Mouse (Mus musculus): ENCODE data around the gene Pam16.

Gene Pam16

DNA sequence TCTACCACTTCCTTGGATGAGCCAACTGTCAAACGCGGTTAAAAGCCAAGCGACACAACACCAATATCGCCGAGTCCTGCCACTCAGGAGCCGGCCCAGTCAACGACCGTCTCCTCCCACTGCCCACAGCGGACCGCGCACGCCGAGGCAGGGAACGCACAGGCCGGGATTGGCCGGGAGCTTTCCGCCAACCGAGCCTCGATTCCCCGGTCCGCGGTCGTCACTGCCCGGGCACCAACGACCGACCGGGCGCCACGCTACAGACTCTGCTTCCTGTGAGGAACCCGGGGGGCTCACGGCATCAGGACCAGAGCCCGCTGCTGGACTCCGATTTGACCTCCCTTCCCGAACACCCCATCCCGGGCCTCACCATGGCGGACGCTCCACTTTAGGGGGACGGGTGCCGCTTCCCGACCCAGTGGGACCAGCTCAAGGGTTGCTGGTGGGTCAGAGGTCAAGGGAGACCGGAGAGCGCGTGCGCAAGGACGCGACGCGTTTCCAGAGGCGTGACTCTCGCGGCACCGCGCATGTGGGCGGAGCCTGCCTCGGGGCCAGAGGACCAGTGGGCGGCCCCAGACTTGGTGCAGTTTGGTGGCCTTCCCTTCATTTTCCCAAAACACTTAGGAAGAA lies at the start of gene Pam16:
Pam16 (minus strand) TSS at position 508 of the 630 bp plus-strand sequence.
- peak; percentile 96 for DNase-seq

- DNase-seq = no peak
Observed at GRCm38 (mm10) chr16:4674091-4674490, 49.3 kb upstream of the Pam16 start.

- no peak for DNase-seq
Observed at GRCm38 (mm10) chr16:4670317-4670716, 45.5 kb upstream of the Pam16 start.

DNA sequence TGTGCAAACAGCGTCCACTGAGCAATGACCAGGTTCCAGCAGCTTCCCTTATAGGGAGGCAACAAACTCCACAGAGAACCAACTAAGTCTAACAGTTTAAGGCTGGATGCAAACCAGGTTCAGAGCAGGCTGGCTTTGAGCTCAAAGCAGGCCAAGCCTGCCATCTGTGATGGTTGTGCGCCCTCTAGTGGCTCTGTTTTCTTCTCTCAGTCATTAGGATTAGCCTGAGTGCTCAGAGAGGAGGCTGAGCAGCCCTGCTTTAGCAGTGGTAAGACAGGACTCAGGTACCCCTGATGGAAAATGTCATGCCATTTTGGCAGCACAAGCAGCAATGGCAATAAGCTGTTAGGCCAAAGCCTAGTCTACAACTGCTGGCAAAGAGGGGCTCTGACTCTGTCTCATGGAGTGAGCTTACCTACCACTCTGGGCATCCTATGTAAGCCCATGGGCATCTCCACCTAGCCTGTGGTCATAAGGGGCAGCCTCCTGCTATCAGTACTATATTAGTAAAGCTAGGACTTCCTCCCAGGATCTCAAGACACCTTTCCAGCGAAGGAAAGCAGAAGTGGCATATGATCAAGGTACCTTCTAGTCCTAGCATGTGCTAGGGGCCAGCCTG lies 42.5 kb upstream of the Pam16 start:
- DNase-seq = peak; percentile 95

DNA sequence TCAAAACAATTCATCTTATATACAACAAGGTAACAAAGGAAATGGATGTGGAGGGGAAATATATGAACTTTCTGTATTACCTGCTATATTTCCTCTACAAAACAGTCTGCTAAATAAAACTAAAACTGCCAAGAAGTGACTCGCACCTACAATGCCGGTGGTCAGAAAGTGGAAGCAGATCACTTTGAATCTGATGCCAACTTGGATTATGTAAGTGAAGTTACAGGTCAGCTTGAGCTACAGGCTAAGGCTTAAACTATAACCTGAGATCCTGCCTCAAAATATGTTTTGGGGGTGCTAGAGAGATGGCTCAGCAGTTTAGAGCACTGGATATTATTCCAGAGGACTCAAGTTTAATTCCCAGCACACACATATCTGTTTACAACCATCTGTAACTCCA lies 40.9 kb upstream of the Pam16 start:
- DNase-seq = no peak

- DNase-seq = no peak
Observed at GRCm38 (mm10) chr16:4663806-4664205, 39.0 kb upstream of the Pam16 start.

GRCm38 (mm10) chr16:4661605-4662004 lies 36.8 kb upstream of the Pam16 start:
- DNase-seq = no peak

DNA sequence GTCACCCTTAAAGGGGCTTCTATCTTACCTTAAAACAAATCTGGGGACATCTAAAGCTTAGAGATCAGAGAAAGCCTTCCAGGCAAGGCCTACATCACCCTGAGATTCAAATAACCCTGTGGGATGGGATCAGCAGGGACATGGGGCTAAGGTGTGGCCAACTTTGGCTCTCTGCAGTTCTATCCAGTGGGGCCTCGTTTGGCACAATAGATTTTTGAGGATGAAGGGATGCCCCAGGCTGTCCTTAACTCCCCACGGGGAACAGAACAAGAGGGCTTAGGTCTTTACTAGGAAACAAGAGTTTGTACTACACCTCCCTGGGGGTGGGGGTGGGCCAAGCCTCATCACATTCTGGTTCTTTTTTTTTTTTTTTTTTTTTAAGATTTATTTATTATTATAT lies 34.5 kb upstream of the Pam16 start:
- no peak for DNase-seq

- DNase-seq = peak; percentile 52
Observed at GRCm38 (mm10) chr16:4658781-4659245, 34.0 kb upstream of the Pam16 start.

DNA sequence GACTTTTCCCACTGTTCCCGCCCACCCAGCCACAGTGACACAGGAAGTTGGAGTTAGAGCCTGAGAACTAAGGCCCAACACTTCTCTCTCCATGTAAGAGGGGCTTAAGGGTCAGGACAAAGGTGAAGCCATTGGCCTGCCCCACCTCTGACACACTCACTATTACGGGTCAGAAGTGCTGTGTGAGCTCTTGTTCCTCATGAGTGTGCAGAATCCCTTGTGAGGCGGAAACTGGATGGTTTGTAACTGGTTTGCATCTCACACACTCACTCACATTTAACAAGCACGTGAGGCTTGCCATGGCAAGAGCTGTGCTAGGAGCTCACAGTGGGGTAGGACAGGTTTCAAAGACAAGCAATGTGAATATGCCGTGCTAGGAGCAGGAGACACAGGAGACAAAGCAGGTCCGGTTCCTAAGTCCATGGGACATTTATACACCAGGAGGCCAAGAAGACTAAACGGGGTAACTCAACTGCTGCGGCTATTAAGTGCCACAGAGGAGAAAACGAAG lies 31.8 kb upstream of the Pam16 start:
- no peak for DNase-seq

DNA sequence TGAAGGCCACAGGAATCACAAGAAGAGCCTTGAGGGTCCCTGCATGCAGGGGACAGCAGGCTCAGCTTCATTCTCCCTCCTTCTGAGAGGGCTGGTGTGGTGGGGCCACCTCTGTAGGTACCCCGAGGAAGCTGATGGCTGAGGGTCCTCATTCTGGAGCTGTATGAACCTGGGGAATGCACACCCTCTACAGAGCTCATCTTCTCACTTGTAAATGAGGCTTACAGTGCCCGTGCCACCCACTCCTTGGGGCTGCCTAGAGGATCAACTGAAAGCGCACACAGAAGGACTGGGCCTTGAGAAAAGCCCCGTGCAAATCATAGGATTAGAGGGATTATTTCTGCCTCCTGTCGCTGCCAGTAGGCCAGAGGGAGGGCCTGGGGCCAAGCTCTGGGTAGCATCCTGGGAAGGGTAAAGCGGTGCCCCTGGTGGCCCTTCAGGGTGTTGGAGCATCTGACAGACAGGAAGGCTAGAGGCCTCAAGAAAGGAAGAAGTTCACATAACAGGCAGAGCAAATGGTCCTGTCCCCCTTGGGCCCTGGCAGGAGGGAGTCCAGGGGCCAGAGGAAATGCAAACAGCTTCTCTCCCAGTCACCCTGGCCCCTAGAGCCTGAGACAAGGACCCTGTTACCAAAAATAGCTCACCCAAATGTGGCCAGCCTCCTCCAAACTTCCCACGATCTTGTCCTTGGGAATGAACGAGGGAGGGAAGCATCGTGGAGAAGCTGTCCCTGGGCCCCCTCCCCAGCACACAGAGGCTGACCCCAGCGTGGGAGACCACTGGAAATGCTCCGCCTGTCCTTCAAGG lies 31.2 kb upstream of the Pam16 start:
- DNase-seq = peak; percentile 53

DNA sequence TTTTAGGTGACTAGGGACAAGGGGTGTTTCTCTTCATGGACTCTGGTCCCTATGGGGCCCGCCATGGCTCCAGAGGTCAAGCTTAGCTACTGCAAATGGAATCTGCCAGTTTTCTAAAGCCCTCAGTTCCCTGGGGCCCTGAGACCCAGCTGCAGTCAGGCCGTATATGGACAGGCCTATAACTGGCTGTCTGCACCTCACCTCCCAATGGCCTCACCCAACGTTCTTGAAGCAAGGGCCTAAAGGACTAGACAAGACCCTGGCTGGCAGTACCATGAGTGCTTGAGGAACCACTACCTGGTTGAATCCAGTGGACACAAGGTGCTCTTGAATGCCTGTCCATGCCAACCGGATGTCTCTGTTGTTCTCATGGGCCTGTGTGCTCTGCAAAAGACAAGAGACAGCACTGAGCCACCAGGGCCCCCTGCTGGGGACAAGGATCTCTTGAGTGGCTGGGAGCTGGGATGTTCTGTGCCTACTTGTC lies 30.5 kb upstream of the Pam16 start:
- DNase-seq = peak; percentile 68

GRCm38 (mm10) chr16:4654706-4655105 lies 29.9 kb upstream of the Pam16 start:
- DNase-seq = peak; percentile 76

GRCm38 (mm10) chr16:4652707-4653416 lies 28.1 kb upstream of the Pam16 start:
- no peak for DNase-seq

- DNase-seq = no peak
Observed at GRCm38 (mm10) chr16:4651624-4652023, 26.8 kb upstream of the Pam16 start.

- no peak for DNase-seq
Observed at GRCm38 (mm10) chr16:4651081-4651480, 26.3 kb upstream of the Pam16 start.

GRCm38 (mm10) chr16:4650161-4650560 lies 25.4 kb upstream of the Pam16 start:
- DNase-seq = no peak

DNA sequence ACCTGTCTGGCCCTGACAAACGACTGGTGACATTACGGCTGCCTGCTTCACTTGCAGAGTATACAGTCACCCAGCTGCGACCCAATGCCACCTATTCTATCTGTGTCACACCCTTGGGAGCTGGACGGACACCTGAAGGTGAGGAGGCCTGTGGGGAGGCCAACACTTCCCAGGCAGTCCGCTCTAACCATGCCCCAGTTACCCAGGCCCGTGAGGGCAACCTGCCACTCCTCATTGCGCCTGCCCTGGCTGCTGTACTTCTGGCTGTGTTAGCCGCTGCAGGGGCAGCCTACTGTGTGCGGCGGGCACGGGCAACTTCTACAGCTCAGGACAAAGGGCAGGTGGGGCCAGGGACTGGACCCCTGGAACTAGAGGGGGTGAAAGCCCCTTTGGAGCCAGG lies 24.9 kb upstream of the Pam16 start:
- no peak for DNase-seq

DNA sequence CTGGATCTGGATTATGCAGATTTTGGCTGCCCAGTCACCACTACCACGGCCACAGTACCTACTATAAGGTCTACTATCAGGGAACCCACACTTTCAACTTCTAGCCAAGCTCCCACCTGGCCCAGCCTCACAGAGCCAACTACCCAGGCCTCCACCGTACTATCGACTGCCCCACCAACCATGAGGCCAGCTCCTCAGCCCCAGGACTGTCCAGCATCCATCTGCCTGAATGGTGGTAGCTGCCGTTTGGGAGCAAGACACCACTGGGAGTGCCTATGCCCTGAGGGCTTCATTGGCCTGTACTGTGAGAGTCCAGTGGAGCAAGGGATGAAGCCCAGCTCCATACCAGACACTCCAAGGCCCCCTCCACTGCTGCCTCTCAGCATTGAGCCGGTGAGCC lies 24.4 kb upstream of the Pam16 start:
- DNase-seq = no peak

- no peak for DNase-seq
Observed at GRCm38 (mm10) chr16:4648416-4649023, 23.7 kb upstream of the Pam16 start.

- DNase-seq = peak; percentile 71
Observed at GRCm38 (mm10) chr16:4647651-4648141, 22.9 kb upstream of the Pam16 start.

GRCm38 (mm10) chr16:4646831-4647230 lies 22.0 kb upstream of the Pam16 start:
- DNase-seq = no peak
